Mouse (Mus musculus): ENCODE results near the gene Tspan15. TPM values are rescaled to one million over a fixed set of nuclear protein-coding genes. Genes with fewer than 3 reads are reported as not detected.

Tspan15 gene
- polyA plus RNA-seq, 1 experiment from 2014 or later = 12.0 TPM

GRCm38 (mm10) chr10:62221647-62222046, 9.4 kb downstream of the Tspan15 start:
- Histone ChIP-seq H3K4me1 (ENCODE audit: control insufficient read depth, low read depth, low read length) (peaks cover 43% of the 10 kb centered on the region), H3K36me3 (ENCODE audit: control insufficient read depth, insufficient read depth) (no peaks in the 10 kb centered on the region), H3K9ac (ENCODE audit: low read depth, low read length) (no peak overlapping the region), H3K4me2 (ENCODE audit: low read depth, low read length) (no peak overlapping the region), H3K27ac (ENCODE audit: low read length) (no peak overlapping the region), H3K4me3 (ENCODE audit: low read depth, low read length) (no peak overlapping the region), H3K9me3 (replicated peaks; ENCODE audit: control insufficient read depth, low read length) (no peaks in the 10 kb centered on the region), H3K27me3 (ENCODE audit: control insufficient read depth, insufficient read depth, low read depth, low read length) (no peaks in the 10 kb centered on the region)
- no peak for ATAC-seq (ENCODE audit: low read depth)
- WGBS (ENCODE audit: insufficient replicate concordance) = 32% methylated on average over 2 of the region's 2 CpGs

- peaks cover 50% of the 10 kb centered on the region for H3K4me1 ChIP-seq (ENCODE audit: control insufficient read depth, low read depth, low read length)
- H3K9ac ChIP-seq (ENCODE audit: low read depth, low read length) = no peak overlapping the region
- H3K4me2 ChIP-seq (ENCODE audit: low read depth, low read length) = no peak overlapping the region
- no peaks in the 10 kb centered on the region for H3K27me3 ChIP-seq (ENCODE audit: control insufficient read depth, insufficient read depth, low read depth, low read length)
- H3K36me3 ChIP-seq (ENCODE audit: control insufficient read depth, insufficient read depth) = no peaks in the 10 kb centered on the region
- ATAC-seq (ENCODE audit: low read depth) = no peak
- WGBS (ENCODE audit: insufficient replicate concordance) = 58% methylated on average over 8 of the region's 8 CpGs
- no peak overlapping the region for H3K4me3 ChIP-seq (ENCODE audit: low read depth, low read length)
- no peaks in the 10 kb centered on the region for H3K9me3 ChIP-seq (replicated peaks; ENCODE audit: control insufficient read depth, low read length)
- H3K27ac ChIP-seq (ENCODE audit: low read length) = no peak overlapping the region
Observed at GRCm38 (mm10) chr10:62220732-62221514, 10.1 kb downstream of the Tspan15 start.

- H3K4me1 ChIP-seq (ENCODE audit: control insufficient read depth, low read depth, low read length) = peaks cover 57% of the 10 kb centered on the region
- ATAC-seq (ENCODE audit: low read depth) = no peak
Observed at GRCm38 (mm10) chr10:62218789-62219172, 12.3 kb downstream of the Tspan15 start.

GRCm38 (mm10) chr10:62218044-62218788, 12.8 kb downstream of the Tspan15 start:
- 0 out of 2 replicates have a peak overlapping the region, but pooled peaks have one; percentile 4 for H3K4me2 ChIP-seq (ENCODE audit: low read depth, low read length)
- peak overlapping the region; percentile 61 for H3K27ac ChIP-seq (ENCODE audit: low read length)
- no peak overlapping the region for H3K4me3 ChIP-seq (ENCODE audit: low read depth, low read length)
- peaks cover 60% of the 10 kb centered on the region for H3K4me1 ChIP-seq (ENCODE audit: control insufficient read depth, low read depth, low read length)
- H3K9ac ChIP-seq (ENCODE audit: low read depth, low read length) = no peak overlapping the region
- WGBS (ENCODE audit: insufficient replicate concordance) = 55% methylated on average over 19 of the region's 19 CpGs
- H3K27me3 ChIP-seq (ENCODE audit: control insufficient read depth, insufficient read depth, low read depth, low read length) = no peaks in the 10 kb centered on the region
- H3K36me3 ChIP-seq (ENCODE audit: control insufficient read depth, insufficient read depth) = no peaks in the 10 kb centered on the region
- ATAC-seq (ENCODE audit: low read depth) = no peak
- no peaks in the 10 kb centered on the region for H3K9me3 ChIP-seq (replicated peaks; ENCODE audit: control insufficient read depth, low read length)

More at GRCm38 (mm10) chr10:62218789-62219172, 12.3 kb downstream of the Tspan15 start:
- H3K27me3 ChIP-seq (ENCODE audit: control insufficient read depth, insufficient read depth, low read depth, low read length) = no peaks in the 10 kb centered on the region
- WGBS (ENCODE audit: insufficient replicate concordance) = 74% methylated on average over 7 of the region's 7 CpGs
- H3K4me2 ChIP-seq (ENCODE audit: low read depth, low read length) = no peak overlapping the region
- H3K4me3 ChIP-seq (ENCODE audit: low read depth, low read length) = no peak overlapping the region
- no peak overlapping the region for H3K9ac ChIP-seq (ENCODE audit: low read depth, low read length)
- H3K36me3 ChIP-seq (ENCODE audit: control insufficient read depth, insufficient read depth) = no peaks in the 10 kb centered on the region
- no peaks in the 10 kb centered on the region for H3K9me3 ChIP-seq (replicated peaks; ENCODE audit: control insufficient read depth, low read length)
- 0 out of 2 replicates have a peak overlapping the region, but pooled peaks have one; percentile 29 for H3K27ac ChIP-seq (ENCODE audit: low read length)

- Histone ChIP-seq H3K27me3 (ENCODE audit: control insufficient read depth, insufficient read depth, low read depth, low read length) (no peaks in the 10 kb centered on the region), H3K4me1 (ENCODE audit: control insufficient read depth, low read depth, low read length) (peaks cover 60% of the 10 kb centered on the region), H3K9ac (ENCODE audit: low read depth, low read length) (no peak overlapping the region), H3K4me3 (ENCODE audit: low read depth, low read length) (no peak overlapping the region), H3K9me3 (replicated peaks; ENCODE audit: control insufficient read depth, low read length) (no peaks in the 10 kb centered on the region), H3K4me2 (ENCODE audit: low read depth, low read length) (no peak overlapping the region), H3K36me3 (ENCODE audit: control insufficient read depth, insufficient read depth) (no peaks in the 10 kb centered on the region), H3K27ac (ENCODE audit: low read length) (peak overlapping the region; percentile 86)
- WGBS (ENCODE audit: insufficient replicate concordance) = 28% methylated on average over 8 of the region's 8 CpGs
- ATAC-seq (ENCODE audit: low read depth) = peak; percentile 11; the same call in 1 of the 2 replicates
Observed at GRCm38 (mm10) chr10:62217196-62217595, 13.9 kb downstream of the Tspan15 start.

- peak overlapping the region; percentile 51 for H3K4me2 ChIP-seq (ENCODE audit: low read depth, low read length)
Observed at GRCm38 (mm10) chr10:62216595-62216994, 14.5 kb downstream of the Tspan15 start.

GRCm38 (mm10) chr10:62215633-62216032, 15.4 kb downstream of the Tspan15 start:
- ATAC-seq (ENCODE audit: low read depth) = peak; percentile 40
- Histone ChIP-seq H3K4me2 (ENCODE audit: low read depth, low read length) (peak overlapping the region; percentile 51), H3K27ac (ENCODE audit: low read length) (peak overlapping the region; percentile 86), H3K9ac (ENCODE audit: low read depth, low read length) (peak overlapping the region; percentile 47), H3K4me3 (ENCODE audit: low read depth, low read length) (peak overlapping the region; percentile 38), H3K4me1 (ENCODE audit: control insufficient read depth, low read depth, low read length) (peaks cover 46% of the 10 kb centered on the region), H3K36me3 (ENCODE audit: control insufficient read depth, insufficient read depth) (no peaks in the 10 kb centered on the region), H3K9me3 (replicated peaks; ENCODE audit: control insufficient read depth, low read length) (no peaks in the 10 kb centered on the region), H3K27me3 (ENCODE audit: control insufficient read depth, insufficient read depth, low read depth, low read length) (no peaks in the 10 kb centered on the region)
- WGBS (ENCODE audit: insufficient replicate concordance) = 32% methylated on average over 8 of the region's 8 CpGs

More at GRCm38 (mm10) chr10:62216595-62216994, 14.5 kb downstream of the Tspan15 start:
- H3K4me1 ChIP-seq (ENCODE audit: control insufficient read depth, low read depth, low read length) = peaks cover 55% of the 10 kb centered on the region
- no peaks in the 10 kb centered on the region for H3K9me3 ChIP-seq (replicated peaks; ENCODE audit: control insufficient read depth, low read length)
- no peaks in the 10 kb centered on the region for H3K36me3 ChIP-seq (ENCODE audit: control insufficient read depth, insufficient read depth)
- peak; percentile 83 for ATAC-seq (ENCODE audit: low read depth)
- H3K27ac ChIP-seq (ENCODE audit: low read length) = peak overlapping the region; percentile 86
- H3K27me3 ChIP-seq (ENCODE audit: control insufficient read depth, insufficient read depth, low read depth, low read length) = no peaks in the 10 kb centered on the region
- H3K9ac ChIP-seq (ENCODE audit: low read depth, low read length) = peak overlapping the region; percentile 41; the same call in 1 of the 2 replicates
- peak overlapping the region; percentile 38 for H3K4me3 ChIP-seq (ENCODE audit: low read depth, low read length)
- 12% methylated on average over 5 of the region's 5 CpGs for WGBS (ENCODE audit: insufficient replicate concordance)

- 9% methylated on average over 5 of the region's 5 CpGs for WGBS (ENCODE audit: insufficient replicate concordance)
- Histone ChIP-seq H3K27ac (ENCODE audit: low read length) (peak overlapping the region; percentile 86), H3K36me3 (ENCODE audit: control insufficient read depth, insufficient read depth) (no peaks in the 10 kb centered on the region), H3K4me1 (ENCODE audit: control insufficient read depth, low read depth, low read length) (peaks cover 45% of the 10 kb centered on the region), H3K4me2 (ENCODE audit: low read depth, low read length) (peak overlapping the region; percentile 51), H3K4me3 (ENCODE audit: low read depth, low read length) (peak overlapping the region; percentile 38), H3K9ac (ENCODE audit: low read depth, low read length) (peak overlapping the region; percentile 47), H3K27me3 (ENCODE audit: control insufficient read depth, insufficient read depth, low read depth, low read length) (no peaks in the 10 kb centered on the region), H3K9me3 (replicated peaks; ENCODE audit: control insufficient read depth, low read length) (no peaks in the 10 kb centered on the region)
- peak; percentile 81 for ATAC-seq (ENCODE audit: low read depth)
Observed at GRCm38 (mm10) chr10:62215169-62215616, 15.9 kb downstream of the Tspan15 start.
